Mouse (Mus musculus): Measurements from ENCODE around the gene Nfix.

- TF ChIP-seq CTCF (IDR thresholded peaks at IDR 0.05; ENCODE audit: borderline replicate concordance, extremely low read depth, insufficient read depth, insufficient read length) (no peak), POLR2A (IDR thresholded peaks at IDR 0.05; ENCODE audit: borderline replicate concordance, extremely low read depth, insufficient read depth, insufficient read length, poor library complexity, severe bottlenecking) (no peak)
Observed at GRCm38 (mm10) chr8:84760405-84760805, 39.7 kb downstream of the Nfix start.

Data from brain, embryonic 14.5 days (tissue).